Mouse (Mus musculus) large intestine, adult 2 months (tissue): ENCODE data around the gene Rbpj. TPM values are rescaled to one million over a fixed set of nuclear protein-coding genes. Genes with fewer than 3 reads are reported as not detected.

Source experiments
- DNase-seq: peaks from one replicate; pipeline ENCODE4 v3.0.0-alpha.2; 2012; ENCODE audit warnings: low read depth, low spot score
- WGBS: fragments of 180-500 bp; shearing (Covaris S2); methylation state at CpG from one replicate; pipeline ENCODE4 v1.1.7; 2018; 5-methylcytosine and 5-hydroxymethylcytosine counted together
- polyA plus RNA-seq: library from polyadenylated mRNA; depleted of rRNA; stranded (reverse); fragments of >200 nt; gene quantifications from 2 replicates; pipeline ENCODE4 v1.2.3, GENCODE M21; 2012

Rbpj gene
- polyA plus RNA-seq, 1 experiment, result 6.5 TPM

DNA sequence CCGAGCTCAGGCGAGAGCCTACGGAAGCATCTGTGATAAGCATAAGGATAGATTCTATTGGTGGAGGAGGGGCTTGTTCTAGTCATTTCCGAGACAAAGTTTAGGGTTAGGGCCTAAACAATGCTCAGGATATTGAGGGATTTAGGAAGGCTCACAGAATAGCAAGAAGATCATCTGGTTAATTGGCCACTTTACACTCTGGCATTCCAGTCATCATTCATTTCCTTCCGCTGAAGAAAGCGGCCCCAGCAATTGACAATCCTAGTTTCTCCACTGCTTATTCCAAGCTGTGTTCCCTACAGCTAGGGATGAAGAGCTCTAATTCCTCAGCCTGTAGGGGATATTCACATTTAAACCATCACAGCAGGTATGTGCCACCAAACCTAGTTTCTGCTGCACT is 39.8 kb downstream of the Rbpj start:
- 88% methylated on average over 6 of the region's 6 CpGs for WGBS

DNA sequence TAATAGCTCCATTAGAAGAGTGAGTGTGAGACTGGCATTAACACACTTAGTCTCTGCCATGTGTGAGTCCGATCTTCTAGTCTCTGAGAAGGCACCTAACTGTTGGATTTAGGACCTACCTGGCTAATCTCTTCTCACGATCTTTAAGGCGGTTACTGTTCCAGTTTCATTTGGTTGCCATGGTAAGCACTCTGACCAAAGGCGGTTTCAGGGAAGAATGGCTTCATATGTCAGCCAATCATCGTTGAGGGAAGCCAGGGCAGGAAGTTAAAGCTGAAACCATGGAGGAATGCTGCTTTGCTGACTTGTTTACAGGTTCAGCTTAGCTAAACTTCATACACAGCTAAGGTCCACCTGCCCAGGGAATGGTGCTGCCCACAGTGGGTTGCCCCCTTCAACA is 41.4 kb downstream of the Rbpj start:
- no peak for DNase-seq
- 63% methylated on average over 5 of the region's 5 CpGs for WGBS

More for the DNA sequence above, 39.8 kb downstream of the Rbpj start:
- DNase-seq, result no peak

DNA sequence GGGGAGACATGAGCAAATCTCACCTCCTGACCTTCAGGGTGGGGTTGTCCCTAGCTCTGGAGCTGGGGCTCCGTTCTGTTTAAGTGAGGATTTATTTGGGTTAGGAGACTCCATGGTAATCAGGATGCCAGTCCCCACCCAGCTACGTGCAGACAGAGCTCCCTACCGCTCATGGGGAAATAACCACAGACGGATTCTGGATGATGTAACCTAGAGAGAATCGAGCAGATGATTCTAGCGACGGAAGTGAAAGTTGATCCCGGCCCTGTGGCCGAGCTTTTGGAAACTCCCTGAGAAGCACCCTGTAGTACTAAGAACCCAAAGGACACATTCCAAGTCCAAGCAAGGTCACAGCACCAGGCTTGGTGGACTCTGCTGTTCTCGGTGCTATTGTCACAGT is 43.5 kb downstream of the Rbpj start:
- no peak for DNase-seq
- WGBS, result 43% methylated on average over 10 of the region's 10 CpGs

DNA sequence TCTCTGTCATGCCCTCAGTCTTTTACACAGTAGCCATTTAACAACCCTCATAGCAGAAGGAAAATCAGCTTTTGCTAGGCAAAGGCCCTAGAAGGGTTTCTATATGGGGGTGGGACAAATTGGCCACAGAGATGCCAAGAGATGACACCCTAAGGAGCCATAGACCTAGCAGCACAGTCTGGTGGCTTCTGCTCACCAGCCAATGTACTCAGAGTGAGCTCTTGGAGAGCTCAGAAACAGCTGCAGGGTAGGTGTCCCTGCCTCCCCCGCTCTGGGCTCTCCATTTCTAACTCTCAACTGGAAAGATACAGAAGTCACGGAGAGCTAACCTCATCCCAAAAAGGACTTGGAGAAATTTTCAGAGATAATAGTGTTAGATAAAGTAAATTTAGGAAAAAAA is 44.0 kb downstream of the Rbpj start:
- WGBS, result 78% methylated on average over 2 of the region's 2 CpGs
- no peak for DNase-seq

DNA sequence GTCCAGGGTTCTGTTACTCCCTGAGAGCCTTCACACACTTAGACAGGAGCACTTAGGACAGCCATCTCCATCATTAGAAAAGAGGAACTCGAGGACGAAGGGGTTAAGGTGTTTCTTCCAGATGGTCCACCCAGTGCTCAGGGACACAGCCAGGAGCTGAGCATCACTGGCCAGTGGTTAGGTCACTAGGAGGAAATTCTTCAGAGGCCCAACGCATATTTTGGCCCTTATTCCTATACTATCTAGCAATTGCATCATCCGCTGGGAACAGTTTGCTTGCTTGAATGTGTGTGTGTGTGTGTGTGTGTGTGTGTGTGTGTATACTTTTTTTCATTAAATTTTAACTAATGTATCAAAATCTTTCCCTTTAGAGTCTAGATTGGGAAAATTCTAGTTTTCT is 45.5 kb downstream of the Rbpj start:
- 70% methylated on average over 4 of the region's 4 CpGs for WGBS
- no peak for DNase-seq

DNA sequence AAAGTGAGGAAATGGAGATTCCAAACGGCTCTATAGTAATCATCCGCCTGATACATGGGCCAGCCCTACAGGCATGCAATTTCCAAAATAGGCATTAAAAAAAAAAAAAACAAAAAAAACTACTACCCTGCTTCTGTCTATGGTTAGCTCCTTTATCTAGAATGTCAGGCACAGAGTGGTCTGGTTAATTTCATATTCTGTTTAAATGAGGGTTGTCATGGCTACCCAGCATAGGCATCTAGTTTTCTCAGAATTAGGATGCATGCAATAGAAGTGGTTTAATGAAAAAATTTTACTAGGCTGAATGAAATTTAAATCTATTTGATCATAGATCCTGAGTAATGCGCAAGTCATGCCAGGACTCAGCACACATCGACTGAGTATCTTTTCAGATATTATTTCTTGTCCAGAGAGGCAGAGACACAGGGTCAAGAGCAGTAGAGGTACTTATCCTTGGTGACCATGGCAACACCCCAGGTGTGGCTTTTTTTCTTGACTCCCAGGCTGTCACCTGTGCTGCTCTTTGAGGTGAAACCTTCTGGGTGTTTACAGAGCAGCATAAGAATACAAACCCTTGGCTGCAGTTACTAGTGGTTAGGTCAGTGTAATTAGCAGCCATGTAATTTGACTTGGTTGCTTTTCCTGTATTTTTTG is 49.1 kb downstream of the Rbpj start:
- DNase-seq, result no peak
- 64% methylated on average over 4 of the region's 4 CpGs for WGBS

DNA sequence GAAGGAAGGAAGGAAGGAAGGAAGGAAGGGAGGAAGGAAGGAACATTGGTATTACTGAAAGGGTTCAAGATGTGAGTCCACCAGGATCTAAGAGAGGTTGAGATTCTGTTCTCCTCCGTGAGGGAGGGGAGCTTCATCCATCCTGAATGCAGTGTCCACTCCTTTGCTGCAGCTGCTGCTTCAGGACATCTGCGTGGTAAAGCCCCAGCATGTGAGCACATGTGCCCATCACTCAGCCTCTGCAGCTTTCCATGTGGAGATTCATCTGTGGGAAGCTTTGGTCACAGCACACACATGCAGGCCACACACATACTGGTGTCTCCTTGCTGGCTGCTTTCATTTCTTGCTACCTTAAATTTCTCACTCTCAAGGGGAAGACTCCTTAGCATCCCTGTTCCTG is 50.5 kb downstream of the Rbpj start:
- no peak for DNase-seq
- WGBS, result 84% methylated on average over 2 of the region's 2 CpGs

DNA sequence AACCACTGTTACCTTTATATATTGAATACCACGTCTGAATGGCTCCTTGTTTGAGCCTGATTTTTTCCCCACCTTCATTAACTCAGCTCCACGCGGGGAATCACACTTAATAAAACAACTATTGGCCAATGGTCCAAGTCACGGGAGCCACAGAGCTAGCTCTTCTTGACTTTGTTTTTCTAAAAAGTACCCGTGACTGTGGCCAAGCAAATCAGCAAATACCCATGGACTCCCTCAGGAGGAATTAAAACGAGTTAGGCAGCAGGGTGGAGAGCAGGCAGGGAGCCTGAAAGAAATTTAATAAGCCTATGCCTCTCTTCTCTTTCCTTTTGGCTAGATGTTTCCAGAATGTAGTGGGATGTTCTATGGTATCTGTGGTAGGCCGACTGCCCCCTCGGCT is 51.9 kb downstream of the Rbpj start:
- 81% methylated on average over 8 of the region's 8 CpGs for WGBS
- no peak for DNase-seq

DNA sequence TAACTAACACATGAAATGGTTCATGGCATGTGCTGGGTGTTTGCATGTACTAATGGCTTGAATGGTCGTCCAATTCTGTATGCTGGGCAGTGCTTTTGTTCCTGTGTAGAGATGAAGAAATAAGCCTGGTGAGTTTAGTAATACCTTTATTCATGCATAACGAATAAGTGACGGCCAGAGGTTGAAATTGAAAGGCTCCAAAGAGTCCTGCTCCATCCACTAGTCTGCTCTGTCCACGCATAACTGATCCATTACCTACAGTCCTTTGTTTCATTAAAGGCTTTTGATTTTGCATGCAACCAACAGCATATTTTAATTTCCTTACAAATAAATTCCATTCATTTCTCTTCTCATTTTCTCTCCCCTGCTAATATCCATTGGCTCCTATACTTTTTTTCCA is 53.2 kb downstream of the Rbpj start:
- no peak for DNase-seq
- WGBS, result 90% methylated on average over 4 of the region's 4 CpGs

DNA sequence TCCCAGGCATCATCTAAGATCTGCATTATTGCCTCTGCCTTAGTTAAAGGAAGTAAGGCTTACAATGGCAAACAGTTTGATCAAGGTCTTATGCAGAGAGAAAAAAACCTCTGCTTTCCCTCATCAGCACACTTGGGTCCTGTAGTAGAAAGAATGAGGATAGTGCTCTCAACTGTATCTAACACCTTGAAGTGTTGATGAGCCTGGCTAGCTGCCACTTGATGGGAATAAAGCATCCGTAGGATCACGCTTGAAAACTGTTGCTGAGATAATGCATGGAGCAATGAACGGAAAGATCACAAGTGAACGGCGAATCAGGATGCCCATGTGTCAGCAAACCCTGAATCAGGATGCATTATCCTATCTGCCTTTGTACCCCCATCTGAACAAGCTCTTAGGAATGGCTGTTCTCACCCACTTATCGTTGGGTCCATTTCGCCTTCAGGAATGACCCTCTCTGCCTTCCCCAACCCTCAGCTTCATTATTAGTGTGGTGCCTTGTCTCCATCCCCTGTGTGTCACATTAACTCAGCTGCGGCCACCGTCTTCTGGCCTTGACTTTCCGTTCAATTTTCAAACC is 54.1 kb downstream of the Rbpj start:
- DNase-seq, result no peak
- 93% methylated on average over 10 of the region's 10 CpGs for WGBS

DNA sequence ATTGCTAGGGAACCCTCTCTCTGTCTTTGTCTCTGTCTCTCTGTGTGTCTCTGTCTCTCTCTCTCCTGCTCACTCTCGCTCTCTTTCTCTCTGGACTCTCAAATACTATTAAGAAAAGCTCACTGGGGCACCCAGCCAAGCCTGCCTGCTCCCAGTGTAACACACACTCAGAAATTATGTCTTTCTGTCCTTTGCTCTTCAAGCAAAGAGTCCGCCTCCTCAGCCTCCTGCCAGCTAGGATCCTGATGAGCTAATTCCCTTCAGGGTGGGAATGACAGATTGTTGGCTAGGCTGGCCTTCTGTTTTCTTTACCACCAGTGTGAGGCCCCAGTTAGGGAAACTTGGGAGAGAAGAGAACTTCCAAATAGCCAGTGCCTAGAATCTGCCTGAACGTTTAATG is 57.1 kb downstream of the Rbpj start:
- DNase-seq, result no peak
- WGBS, result 37% methylated on average over 3 of the region's 3 CpGs

DNA sequence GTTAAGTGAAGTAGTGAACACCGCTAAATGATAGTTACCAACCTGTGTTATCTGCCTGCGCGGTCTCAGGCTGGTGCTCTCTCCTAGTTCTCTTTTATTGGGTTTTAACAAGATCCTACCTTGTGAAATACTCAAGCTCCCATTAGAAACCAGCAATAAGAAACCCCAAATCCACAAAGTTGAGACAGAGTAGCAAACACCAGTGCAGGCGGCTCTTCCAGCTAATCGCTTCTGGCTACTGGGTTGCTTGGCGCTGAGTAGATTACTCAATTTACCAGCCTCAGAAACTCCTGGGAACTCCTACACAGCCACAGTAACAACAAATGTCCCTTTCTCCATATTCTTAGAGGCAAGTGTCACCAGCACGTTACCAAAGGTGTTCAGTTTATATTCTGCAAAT is 58.2 kb downstream of the Rbpj start:
- 94% methylated on average over 7 of the region's 7 CpGs for WGBS
- DNase-seq, result no peak

DNA sequence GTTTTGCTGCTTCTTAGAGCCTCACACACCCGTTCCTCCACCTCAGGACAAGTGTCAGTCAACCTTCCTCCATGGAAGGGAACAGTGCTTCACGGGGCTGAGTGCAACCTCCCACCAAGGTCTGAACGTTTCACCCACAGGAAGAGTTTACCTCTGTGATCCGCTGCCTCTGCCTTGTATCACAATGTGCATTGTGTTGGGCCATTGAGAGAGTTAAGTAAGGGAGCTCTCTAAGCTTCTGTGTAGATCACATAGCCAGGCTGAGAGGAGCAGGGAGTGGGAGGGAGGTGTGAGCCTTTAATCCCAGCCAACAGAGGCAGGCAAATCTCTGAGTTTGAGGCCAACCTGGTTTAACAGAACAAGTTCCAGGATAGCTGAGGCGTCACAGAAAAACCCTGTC is 58.9 kb downstream of the Rbpj start:
- no peak for DNase-seq
- WGBS, result 77% methylated on average over 5 of the region's 5 CpGs

DNA sequence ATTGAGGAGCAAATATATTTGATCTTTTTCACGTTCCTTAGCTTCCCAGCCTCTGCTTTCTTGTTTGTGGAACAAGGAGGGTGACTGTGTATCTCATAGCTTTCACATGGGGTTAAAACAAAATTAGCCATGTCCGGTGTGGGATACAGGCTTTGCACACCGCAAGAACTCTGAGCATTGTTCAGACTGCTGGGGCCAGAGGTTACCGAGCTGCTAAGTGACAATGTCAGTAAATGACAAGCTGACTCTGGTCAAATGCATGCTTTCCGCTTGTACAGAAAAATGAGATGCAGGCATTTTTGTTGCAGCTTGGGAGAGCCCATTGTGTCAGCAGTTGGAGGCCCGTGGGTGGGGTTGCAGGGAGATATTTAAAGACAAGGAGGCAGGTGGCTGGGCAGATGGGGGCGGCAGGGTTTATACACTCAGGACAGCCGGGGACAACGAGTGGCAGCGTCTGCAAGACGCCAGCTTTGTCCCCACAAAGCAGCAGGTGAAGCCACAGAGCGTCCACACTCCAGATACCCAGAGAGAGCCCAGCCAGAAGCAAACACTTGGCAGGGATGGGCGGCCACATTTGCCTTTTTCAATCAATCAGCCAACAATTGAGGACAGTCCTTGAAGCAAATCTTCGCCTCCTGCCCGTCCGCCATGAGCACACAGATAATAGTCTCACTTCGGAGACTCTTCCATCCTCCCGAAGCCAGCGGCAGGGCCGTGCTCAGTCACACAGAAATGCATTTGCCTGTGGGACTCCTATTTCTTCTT is 59.5 kb downstream of the Rbpj start:
- no peak for DNase-seq
- WGBS, result 64% methylated on average over 20 of the region's 20 CpGs

DNA sequence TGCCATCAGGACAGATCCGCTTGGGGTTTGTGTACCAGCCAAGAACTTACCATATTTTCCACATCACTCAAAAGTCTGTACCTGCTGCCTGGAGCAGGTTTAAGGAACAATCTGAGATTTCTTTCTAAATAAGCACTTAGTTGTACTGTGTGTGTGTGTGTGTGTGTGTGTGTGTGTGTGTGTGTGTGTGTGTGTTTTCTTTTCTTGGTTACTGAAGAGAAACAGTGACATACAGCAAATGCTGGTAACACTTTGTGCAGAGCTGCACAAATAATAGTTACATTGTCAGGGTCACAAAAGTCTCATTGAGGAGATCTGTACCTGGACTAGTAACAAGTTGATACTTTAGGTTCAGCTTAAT is 60.1 kb downstream of the Rbpj start:
- DNase-seq, result no peak
- 84% methylated on average over 1 of the region's 1 CpGs for WGBS

DNA sequence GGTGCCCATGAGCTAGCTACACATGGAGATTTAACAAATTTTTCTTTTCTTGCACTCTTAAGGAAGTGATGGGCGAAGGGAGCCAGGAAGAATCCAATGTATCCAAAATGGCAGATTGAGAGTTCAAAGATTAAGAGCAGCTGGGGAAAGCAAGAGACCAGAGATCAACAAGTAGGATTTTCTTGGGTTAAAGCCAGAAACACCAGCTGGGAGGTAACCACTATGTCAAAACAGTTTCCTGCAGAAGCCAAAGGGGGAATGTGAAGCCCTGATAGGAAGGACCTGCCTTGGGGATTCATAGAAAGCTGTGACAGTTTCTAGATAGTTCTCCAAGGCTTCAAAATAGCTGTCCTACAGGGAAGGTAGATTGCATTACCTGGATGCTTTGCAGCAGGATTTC is 63.9 kb downstream of the Rbpj start:
- 84% methylated on average over 1 of the region's 1 CpGs for WGBS
- DNase-seq, result no peak

DNA sequence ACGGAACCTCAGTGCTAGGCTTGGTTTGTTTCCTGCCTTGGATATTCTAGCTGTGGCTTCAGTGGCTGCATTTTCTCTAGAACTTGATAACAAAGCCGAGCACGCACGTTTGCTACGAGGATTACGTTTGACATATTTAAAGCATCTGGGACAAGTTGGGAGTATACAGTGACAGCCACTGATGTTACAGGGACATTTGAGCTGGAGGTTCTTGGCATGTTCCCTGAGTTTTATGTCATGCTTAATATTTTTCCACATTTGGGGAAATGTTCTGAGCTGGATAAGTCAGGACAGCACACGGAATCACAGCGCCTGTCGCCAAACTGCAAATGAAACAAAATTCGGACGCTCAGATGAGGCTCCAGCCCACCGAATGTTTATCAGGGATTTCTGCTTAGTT is 69.1 kb downstream of the Rbpj start:
- no peak for DNase-seq
- WGBS, result 71% methylated on average over 12 of the region's 12 CpGs

DNA sequence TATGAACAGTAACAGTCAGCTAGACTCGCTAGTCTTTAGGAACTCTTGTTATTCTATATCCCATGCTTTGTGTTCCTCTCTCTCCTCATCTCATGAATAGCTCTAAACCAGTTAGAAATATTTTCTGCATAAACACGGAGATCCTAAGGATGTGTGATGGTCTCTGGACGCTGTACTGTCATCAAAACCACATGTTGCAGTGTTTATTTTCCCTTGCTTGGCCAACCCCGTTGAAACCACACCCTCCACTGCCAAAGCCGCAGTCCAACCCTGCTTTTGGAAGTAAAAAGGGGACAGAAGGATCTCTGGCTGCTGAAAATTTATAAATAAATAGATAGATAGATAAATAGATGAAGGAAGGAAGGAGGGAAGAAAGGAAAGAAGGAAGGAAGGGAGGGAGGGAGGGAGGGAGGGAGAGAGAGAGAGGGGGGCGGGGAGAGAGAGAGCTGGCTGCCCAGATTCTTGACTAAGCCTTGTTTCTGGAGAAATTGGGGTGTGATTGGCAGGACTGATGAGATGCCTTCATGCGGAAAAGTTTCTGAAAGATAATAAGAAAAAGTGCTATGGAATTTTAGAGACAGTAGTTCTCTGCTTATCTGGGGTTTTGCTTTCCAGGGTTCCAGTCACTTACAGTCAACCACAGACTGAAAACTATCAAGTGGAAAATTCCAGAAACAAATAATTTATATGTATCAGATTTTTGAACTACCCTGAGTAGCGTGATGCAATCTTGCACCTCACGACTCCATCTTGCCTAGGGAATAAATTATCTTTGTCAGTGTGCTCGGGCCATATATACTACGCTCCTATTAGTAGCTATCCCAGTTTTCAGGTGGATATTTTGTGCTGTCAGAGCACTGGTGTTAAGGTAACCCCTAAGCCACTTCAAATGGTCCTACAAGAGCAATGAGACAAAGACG is 70.9 kb downstream of the Rbpj start:
- 59% methylated on average over 12 of the region's 12 CpGs for WGBS

DNA sequence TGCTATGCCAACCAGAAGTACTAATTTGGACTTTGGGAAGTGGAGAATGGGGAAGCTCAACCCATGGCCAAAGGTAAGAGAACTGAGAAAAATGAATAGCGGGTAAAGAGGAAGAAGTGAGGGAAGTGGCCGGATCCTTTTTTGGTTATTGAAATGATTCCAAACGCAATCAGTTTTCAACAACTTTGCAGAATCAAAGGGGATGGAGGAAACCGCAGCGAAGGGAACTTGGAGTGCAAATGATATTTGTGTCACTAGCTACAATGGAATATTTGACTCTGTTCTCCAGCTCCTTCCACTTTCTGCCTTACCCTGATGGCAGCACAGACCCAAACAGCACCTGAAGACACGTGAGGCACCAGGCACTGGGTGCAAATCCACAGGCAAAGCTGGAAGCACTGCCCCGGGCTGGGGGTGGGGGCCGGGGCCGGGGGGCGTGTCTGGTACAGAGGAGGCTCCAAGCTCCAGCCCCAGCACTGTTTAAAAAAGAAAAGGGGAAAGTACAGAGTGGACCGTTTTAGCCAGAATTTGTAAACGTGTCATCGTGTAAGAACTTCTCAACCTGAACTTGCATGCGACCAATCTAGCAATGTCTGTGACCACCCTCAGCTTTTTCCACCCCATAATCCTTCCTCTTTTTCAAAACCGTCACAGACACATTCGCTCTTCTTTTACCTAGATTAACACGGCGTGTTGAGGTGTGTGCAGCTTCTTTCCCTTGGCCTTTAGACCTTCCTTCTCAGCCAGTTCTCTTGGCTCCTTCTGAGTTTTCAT is 74.1 kb downstream of the Rbpj start:
- WGBS, result 73% methylated on average over 18 of the region's 18 CpGs

More for the DNA sequence above, 70.9 kb downstream of the Rbpj start:
- DNase-seq, result no peak

DNA sequence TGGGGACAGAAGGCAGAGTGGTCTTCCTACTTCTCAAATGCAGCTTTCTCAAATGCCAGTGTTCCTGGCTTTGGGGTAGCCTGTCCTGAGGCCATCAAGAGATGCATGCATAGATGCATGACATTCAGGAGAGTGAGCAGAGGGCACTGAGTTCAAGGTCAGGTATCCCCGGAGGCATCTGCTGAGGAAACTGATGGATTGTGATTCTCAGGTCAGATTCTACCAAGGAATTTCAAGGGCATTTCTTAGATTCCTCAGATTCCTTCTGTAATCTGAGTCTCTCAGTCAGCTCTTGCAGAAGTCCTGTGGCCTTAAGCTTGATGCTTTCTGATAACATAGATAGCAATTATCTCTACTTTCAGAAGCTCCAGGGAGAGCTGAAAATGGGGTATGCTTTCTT is 76.1 kb downstream of the Rbpj start:
- DNase-seq, result no peak
- WGBS, result 29% methylated on average over 1 of the region's 1 CpGs

More for the DNA sequence above, 74.1 kb downstream of the Rbpj start:
- no peak for DNase-seq
